Mouse (Mus musculus) midbrain, embryonic 15.5 days (tissue): Measurements from ENCODE around the gene Kcng3. TPM values are rescaled to one million over a fixed set of nuclear protein-coding genes. Genes with fewer than 3 reads are reported as not detected.

Source experiments
- ATAC-seq: fragments of 200-750 bp; cut with Nextera tagmentation; replicated peaks from 2 replicates; pipeline ENCODE4 v1.8.0; 2017; ENCODE audit warnings: moderate TSS enrichment
- H3K27ac ChIP-seq: fragments of 300-500 bp; sonication (generic); 2 replicates; pipeline ENCODE4 v1.5.1; 2015; ENCODE audit warnings: mild to moderate bottlenecking, inconsistent platforms
- H3K27me3 ChIP-seq: fragments of 300-500 bp; sonication (generic); replicated peaks from 2 replicates; pipeline ENCODE4 v1.6.1; 2015; ENCODE audit warnings: inconsistent platforms
- H3K36me3 ChIP-seq: fragments of 300-500 bp; sonication (generic); replicated peaks from 2 replicates; pipeline ENCODE4 v1.6.1; 2015; ENCODE audit warnings: inconsistent platforms
- H3K4me1 ChIP-seq: fragments of 300-500 bp; sonication (generic); 2 replicates; pipeline ENCODE4 v1.6.1; 2015; ENCODE audit warnings: inconsistent platforms
- H3K4me2 ChIP-seq: fragments of 300-500 bp; sonication (generic); 2 replicates; pipeline ENCODE4 v1.6.1; 2015; ENCODE audit warnings: inconsistent platforms, mild to moderate bottlenecking, moderate library complexity
- H3K4me3 ChIP-seq: fragments of 300-500 bp; sonication (generic); 2 replicates; pipeline ENCODE4 v1.5.1; 2015; ENCODE audit warnings: mild to moderate bottlenecking, inconsistent platforms
- H3K9ac ChIP-seq: fragments of 300-500 bp; sonication (generic); 2 replicates; pipeline ENCODE4 v1.6.1; 2015; ENCODE audit warnings: mild to moderate bottlenecking, inconsistent platforms
- H3K9me3 ChIP-seq: fragments of 300-500 bp; sonication (generic); 2 replicates; pipeline ENCODE4 v1.6.1; 2016; ENCODE audit warnings: inconsistent platforms
- WGBS: fragments of 180-500 bp; shearing (Covaris S2); methylation state at CpG from one replicate; pipeline ENCODE4 v1.1.7; 2015; ENCODE audit warnings: mixed read lengths; 5-methylcytosine and 5-hydroxymethylcytosine counted together
- polyA plus RNA-seq: library from polyadenylated mRNA; unstranded; fragments of >200 nt; fragmentation: Nextera tagmentation; extraction: Ambion mirVana; gene quantifications from 2 replicates; pipeline ENCODE4 v1.2.1, GENCODE M21; 2015

The Kcng3 gene
- polyA plus RNA-seq, 1 experiment from 2014 or later = 0.06 TPM

DNA sequence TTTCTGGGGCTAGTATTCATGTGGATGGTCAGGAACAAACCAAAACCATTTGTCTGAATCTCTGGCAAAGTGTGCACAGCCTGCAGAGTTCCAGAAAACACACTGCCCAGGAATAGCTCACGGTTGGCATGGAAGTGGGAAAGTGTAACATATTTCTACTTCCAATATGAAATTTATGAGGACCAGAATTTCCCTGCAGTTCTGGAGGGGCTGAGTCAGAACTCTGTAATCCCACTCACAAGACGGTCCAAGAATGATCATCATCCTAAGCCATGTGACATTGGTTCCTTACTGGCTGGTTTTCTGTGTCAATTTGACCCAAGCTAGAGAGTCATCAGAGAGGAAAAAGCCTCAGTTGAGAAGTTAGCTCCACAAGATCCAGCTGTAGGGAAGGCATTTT, 89.3 kb downstream of the Kcng3 start:
- peaks cover 8% of the 10 kb centered on the region; the same call in 1 of the 2 replicates for H3K27me3 ChIP-seq
- no peak for ATAC-seq
- no peak overlapping the region for H3K4me3 ChIP-seq
- H3K27ac ChIP-seq = no peak overlapping the region
- no peaks in the 10 kb centered on the region for H3K36me3 ChIP-seq
- H3K9ac ChIP-seq = no peak overlapping the region
- H3K9me3 ChIP-seq = no peaks in the 10 kb centered on the region
- no peak overlapping the region for H3K4me2 ChIP-seq
- WGBS = 88% methylated on average over 2 of the region's 2 CpGs
- peaks cover 22% of the 10 kb centered on the region for H3K4me1 ChIP-seq

DNA sequence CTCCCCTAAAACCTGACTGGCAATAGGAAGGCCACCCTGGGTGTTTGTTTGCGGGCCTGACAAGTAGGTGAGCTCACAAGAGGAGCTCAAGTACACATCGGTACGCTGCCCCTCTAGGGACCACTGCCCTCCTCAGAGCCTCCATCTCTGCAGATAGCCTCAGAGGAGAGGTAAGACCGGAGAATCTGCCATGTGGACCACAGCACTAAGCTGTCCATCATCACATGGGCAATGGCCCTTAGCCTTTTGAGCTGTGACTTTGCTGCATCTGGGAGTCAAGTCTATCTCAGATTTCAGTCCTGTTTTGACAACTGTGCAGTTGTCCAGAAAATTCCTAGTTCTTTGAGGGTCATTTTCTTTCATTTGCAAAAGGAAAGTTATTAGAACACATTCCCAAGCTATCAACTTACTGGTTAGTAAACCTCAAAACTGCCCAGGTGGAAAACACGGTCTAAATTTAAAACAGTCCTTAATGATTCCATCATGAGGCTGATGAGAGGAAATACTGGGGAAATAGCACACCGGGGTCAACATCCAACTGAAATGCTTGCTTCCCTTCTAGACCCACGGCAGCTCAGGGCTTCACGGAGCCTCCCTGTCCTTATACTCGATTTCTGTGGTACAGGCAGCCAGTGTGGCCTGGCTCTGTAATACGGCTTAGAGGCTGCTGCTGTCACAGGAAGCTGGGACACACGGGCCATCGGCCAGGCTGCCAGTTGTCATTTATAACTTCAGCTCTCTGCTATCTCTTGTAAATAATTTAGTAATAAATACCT, 92.2 kb downstream of the Kcng3 start:
- H3K9ac ChIP-seq = no peak overlapping the region
- no peak for ATAC-seq
- H3K4me2 ChIP-seq = no peak overlapping the region
- no peaks in the 10 kb centered on the region; the same call in 1 of the 2 replicates for H3K4me1 ChIP-seq
- no peak overlapping the region for H3K27ac ChIP-seq
- H3K9me3 ChIP-seq = no peaks in the 10 kb centered on the region
- H3K27me3 ChIP-seq = no peaks in the 10 kb centered on the region
- H3K36me3 ChIP-seq = no peaks in the 10 kb centered on the region
- no peak overlapping the region for H3K4me3 ChIP-seq
- WGBS = 81% methylated on average over 12 of the region's 12 CpGs

- no peak overlapping the region for H3K27ac ChIP-seq
- H3K9me3 ChIP-seq = no peaks in the 10 kb centered on the region
- H3K4me3 ChIP-seq = no peak overlapping the region
- WGBS = 85% methylated on average over 1 of the region's 1 CpGs
- H3K36me3 ChIP-seq = no peaks in the 10 kb centered on the region
- ATAC-seq = no peak
- no peaks in the 10 kb centered on the region; the same call in 1 of the 2 replicates for H3K4me1 ChIP-seq
- no peak overlapping the region for H3K9ac ChIP-seq
- no peaks in the 10 kb centered on the region for H3K27me3 ChIP-seq
- H3K4me2 ChIP-seq = no peak overlapping the region
Observed at GRCm38 (mm10) chr17:83538694-83539093, 93.0 kb downstream of the Kcng3 start.

DNA sequence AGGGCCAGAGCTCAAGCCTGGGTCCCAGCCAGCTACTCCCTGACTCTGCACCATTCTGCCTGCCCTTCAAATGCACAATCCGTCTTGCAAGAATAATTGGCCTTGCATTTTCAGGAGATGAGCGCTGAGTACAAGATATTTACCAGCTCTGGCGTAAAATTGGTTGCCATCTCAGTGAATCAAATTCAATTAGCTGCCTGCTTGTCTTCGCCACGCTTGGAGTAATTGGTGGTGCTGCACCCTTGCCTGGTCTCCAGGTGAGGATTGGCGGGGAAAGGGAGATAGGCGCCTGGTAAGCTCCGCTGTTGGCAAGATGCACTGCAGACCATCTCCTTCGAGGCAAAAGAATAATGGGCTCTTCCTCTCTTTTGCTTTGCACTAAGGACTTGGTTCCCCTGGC, 93.6 kb downstream of the Kcng3 start:
- 57% methylated on average over 9 of the region's 9 CpGs for WGBS

More for the DNA sequence above, 93.6 kb downstream of the Kcng3 start:
- Histone ChIP-seq H3K9ac (no peak overlapping the region), H3K27ac (no peak overlapping the region), H3K27me3 (no peaks in the 10 kb centered on the region), H3K9me3 (no peaks in the 10 kb centered on the region), H3K4me1 (no peaks in the 10 kb centered on the region; the same call in 1 of the 2 replicates), H3K36me3 (no peaks in the 10 kb centered on the region), H3K4me2 (no peak overlapping the region), H3K4me3 (no peak overlapping the region)
- ATAC-seq = no peak

Other genes with a start within 250 kb of the Kcng3 start
- gene Cox7a2l, start 114.6 kb downstream of the Kcng3 start, polyA plus RNA-seq = 172 and 176 TPM in 2 replicates
- 32.9 and 35.8 TPM in 2 replicates for gene Mta3, start 74.3 kb upstream of the Kcng3 start, polyA plus RNA-seq
- gene Haao, start 216.1 kb upstream of the Kcng3 start, polyA plus RNA-seq = 0.29 TPM in 1 of 2 replicates, not detected in the other